Mouse (Mus musculus) lung, postnatal 0 days (tissue): Measurements from ENCODE around the gene Ampd3.

Experiments used
- CTCF ChIP-seq: IDR thresholded peaks from 2 replicates; pipeline ENCODE4 v1.5.1; 2016; ENCODE audit warnings: antibody characterized with exemption, mild to moderate bottlenecking
- EP300 ChIP-seq: IDR thresholded peaks from 2 replicates; pipeline ENCODE4 v1.6.1; 2016; ENCODE audit warnings: antibody characterized with exemption, mild to moderate bottlenecking, control low read depth

- TF ChIP-seq CTCF = no peak
- TF ChIP-seq EP300 = no peak
Measured at GRCm38 (mm10) chr7:110753310-110753709, 14.7 kb upstream of the Ampd3 start.
